Mouse (Mus musculus) inflammation-experienced regulatory T-cells (primary cell): ENCODE measurements around the gene Pik3r2. TPM values are rescaled to one million over a fixed set of nuclear protein-coding genes. Genes with fewer than 3 reads are reported as not detected.

Source experiments
- polyA plus RNA-seq, 2 experiments: library from polyadenylated mRNA; unstranded; fragments of 100-300 nt; shearing (Covaris generic); gene quantifications; one replicate each; pipeline ENCODE4 v1.2.1; 2017

Pik3r2 gene
- polyA plus RNA-seq: 10 to 100 TPM; 26.3 to 34.1 TPM

GRCm38 (mm10) chr8:70776496-70777444 lies at the start of gene Pik3r2:
Gene Pik3r2, minus strand, starts transcription at chr8:70776713.

GRCm38 (mm10) chr8:70808239-70808638 lies 31.7 kb upstream of the Pik3r2 start, which contains the start of gene Il12rb1:
Gene Il12rb1, plus strand, starts transcription at chr8:70808449.

GRCm38 (mm10) chr8:70804481-70805206 lies 28.1 kb upstream of the Pik3r2 start, which contains the start of gene Mast3:
Gene Mast3, minus strand, starts transcription at chr8:70805054.

GRCm38 (mm10) chr8:70760775-70761406 lies 15.6 kb downstream of the Pik3r2 start, which contains the start of gene Mpv17l2:
Gene Mpv17l2, minus strand, starts transcription at chr8:70760946.

GRCm38 (mm10) chr8:70754043-70754870 lies 22.3 kb downstream of the Pik3r2 start, which contains the start of gene Rab3a:
Gene Rab3a, plus strand, starts transcription at chr8:70754679.

GRCm38 (mm10) chr8:70723486-70724210 lies 52.9 kb downstream of the Pik3r2 start, which contains the start of gene Pde4c:
Gene Pde4c, plus strand, starts transcription at chr8:70723720.

GRCm38 (mm10) chr8:70718297-70718696 lies 58.2 kb downstream of the Pik3r2 start, which contains the start of gene Gm3336:
Gene Gm3336, plus strand, starts transcription at chr8:70718543.

Other genes starting within 250 kb of the Pik3r2 start
- 100 to 1,000 TPM; 362 to 377 TPM for gene Fkbp8, start 249.0 kb downstream of the Pik3r2 start, polyA plus RNA-seq
- gene Kxd1, start 248.8 kb downstream of the Pik3r2 start, polyA plus RNA-seq: 10 to 100 TPM; 75.4 to 87.4 TPM
- 10 to 100 TPM; 25.3 to 30.2 TPM for gene Ell, start 237.3 kb downstream of the Pik3r2 start, polyA plus RNA-seq
- gene Isyna1, start 182.3 kb downstream of the Pik3r2 start, polyA plus RNA-seq: 100 to 1,000 TPM in 1 of 2 experiments, 10 to 100 TPM in 1; 83.1 to 103 TPM
- gene Ssbp4, start 167.8 kb downstream of the Pik3r2 start, polyA plus RNA-seq: 100 to 1,000 TPM; 132 to 196 TPM
- gene Lrrc25, start 160.6 kb downstream of the Pik3r2 start, polyA plus RNA-seq: under 1 TPM; 0.22 to 0.49 TPM
- gene Gdf15, start 144.3 kb downstream of the Pik3r2 start, polyA plus RNA-seq: under 1 TPM in 1 of 2 experiments, not detected in 1; 0.54 TPM
- 1 to 10 TPM; 1.5 to 4.3 TPM for gene Pgpep1, start 116.3 kb downstream of the Pik3r2 start, polyA plus RNA-seq
- gene Lsm4, start 103.5 kb downstream of the Pik3r2 start, polyA plus RNA-seq: 100 to 1,000 TPM; 304 to 322 TPM
- gene Jund, start 77.8 kb downstream of the Pik3r2 start, polyA plus RNA-seq: 100 to 1,000 TPM; 739 to 832 TPM
- gene Iqcn, start 73.3 kb downstream of the Pik3r2 start, polyA plus RNA-seq: 1 to 10 TPM in 1 of 2 experiments, under 1 TPM in 1; 0.08 to 1.1 TPM
- under 1 TPM in 1 of 2 experiments, not detected in 1; 0.56 TPM for gene Gm3336, start 58.2 kb downstream of the Pik3r2 start, polyA plus RNA-seq
- under 1 TPM; 0.37 to 0.56 TPM for gene Pde4c, start 53.0 kb downstream of the Pik3r2 start, polyA plus RNA-seq
- 10 to 100 TPM; 11.1 to 17.4 TPM for gene Rab3a, start 22.0 kb downstream of the Pik3r2 start, polyA plus RNA-seq
- 10 to 100 TPM; 54.0 to 62.1 TPM for gene Mpv17l2, start 15.8 kb downstream of the Pik3r2 start, polyA plus RNA-seq
- 100 to 1,000 TPM in 1 of 2 experiments, 10 to 100 TPM in 1; 85.6 to 111 TPM for gene Mast3, start 28.3 kb upstream of the Pik3r2 start, polyA plus RNA-seq
- gene Il12rb1, start 31.7 kb upstream of the Pik3r2 start, polyA plus RNA-seq: 10 to 100 TPM; 36.1 to 48.8 TPM
- gene Arrdc2, start 63.0 kb upstream of the Pik3r2 start, polyA plus RNA-seq: 10 to 100 TPM; 27.8 to 35.2 TPM
- gene Kcnn1, start 86.5 kb upstream of the Pik3r2 start, polyA plus RNA-seq: under 1 TPM; 0.16 to 0.65 TPM
- gene Ccdc124, start 97.2 kb upstream of the Pik3r2 start, polyA plus RNA-seq: 10 to 100 TPM; 72.9 to 77.4 TPM
- gene Slc5a5, start 116.0 kb upstream of the Pik3r2 start, polyA plus RNA-seq: not detected
- gene Rpl18a, start 120.7 kb upstream of the Pik3r2 start, polyA plus RNA-seq: 1,000 to 10,000 TPM; 5,102 to 6,041 TPM
- 10 to 100 TPM; 59.8 to 80.4 TPM for gene Map1s, start 129.2 kb upstream of the Pik3r2 start, polyA plus RNA-seq